Mouse (Mus musculus): ENCODE measurements at regions not wholly inside any gene's neighbourhood (a gene's known extent, or its start where the extent isn't known, plus 50 kb on each side); places are given as distances from the start of the nearest gene placed in this dataset.

GRCm38 (mm10) chr1:154116188-154116710 lies 84.7 kb upstream of the Zfp648 start:
- intact Hi-C loops (cut with DNase I): loop anchor here (5.0 kb wide), 2 partner anchors 39 to 84 kb away; no protein-coding TSS in a partner anchor

GRCm38 (mm10) chr1:154117346-154117687 lies 83.7 kb upstream of the Zfp648 start:
- intact Hi-C loops (cut with DNase I): loop anchor here (5.0 kb wide), 2 partner anchors 40 to 85 kb away; no protein-coding TSS in a partner anchor

GRCm38 (mm10) chr1:154117688-154118373 lies 83.2 kb upstream of the Zfp648 start:
- intact Hi-C loops (cut with DNase I): loop anchor here (2.0 to 5.0 kb wide), 3 partner anchors 41 to 223 kb away; no protein-coding TSS in a partner anchor

- intact Hi-C loops (cut with DNase I): loop anchor here (2.0 to 5.0 kb wide), 3 partner anchors 41 to 224 kb away; no protein-coding TSS in a partner anchor
These were observed 82.5 kb upstream of the Zfp648 start for GRCm38 (mm10) chr1:154118374-154119004.

DNA sequence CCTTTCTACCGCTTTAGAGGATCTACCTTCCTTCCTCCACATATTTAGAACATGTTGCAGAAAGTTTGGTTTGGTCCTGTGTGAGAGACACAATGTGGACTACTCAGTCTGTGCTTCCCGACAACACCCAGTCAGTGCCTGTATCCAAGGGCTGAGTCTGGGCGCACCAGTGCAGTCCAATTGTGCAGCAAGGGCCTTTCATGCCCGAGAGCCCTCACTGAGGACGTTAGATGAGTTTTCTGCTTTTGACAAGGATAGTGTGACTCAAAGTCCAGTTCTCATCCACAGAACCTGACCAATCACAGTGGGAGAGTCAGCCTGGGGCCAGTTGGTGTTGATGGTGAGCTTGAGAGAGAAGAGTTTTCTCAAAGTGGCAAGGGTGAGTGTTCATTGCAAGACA lies 81.4 kb upstream of the Zfp648 start:
- intact Hi-C loops (cut with DNase I): loop anchor here (2.0 to 5.0 kb wide), 4 partner anchors 42 to 225 kb away; no protein-coding TSS in a partner anchor

- intact Hi-C loops (cut with DNase I): loop anchor here (5.0 kb wide), 1 partner anchor 57 kb away; no protein-coding TSS in a partner anchor
These were observed 80.3 kb upstream of the Zfp648 start for GRCm38 (mm10) chr1:154120693-154121092.

GRCm38 (mm10) chr1:154124981-154125380 lies 76.0 kb upstream of the Zfp648 start:
- intact Hi-C loops (cut with DNase I): loop anchor here (5.0 kb wide), 1 partner anchor 52 kb away; no protein-coding TSS in a partner anchor

- intact Hi-C loops (cut with DNase I): no loop called here
These were observed 74.5 kb upstream of the Zfp648 start for GRCm38 (mm10) chr1:154126487-154126886.

DNA sequence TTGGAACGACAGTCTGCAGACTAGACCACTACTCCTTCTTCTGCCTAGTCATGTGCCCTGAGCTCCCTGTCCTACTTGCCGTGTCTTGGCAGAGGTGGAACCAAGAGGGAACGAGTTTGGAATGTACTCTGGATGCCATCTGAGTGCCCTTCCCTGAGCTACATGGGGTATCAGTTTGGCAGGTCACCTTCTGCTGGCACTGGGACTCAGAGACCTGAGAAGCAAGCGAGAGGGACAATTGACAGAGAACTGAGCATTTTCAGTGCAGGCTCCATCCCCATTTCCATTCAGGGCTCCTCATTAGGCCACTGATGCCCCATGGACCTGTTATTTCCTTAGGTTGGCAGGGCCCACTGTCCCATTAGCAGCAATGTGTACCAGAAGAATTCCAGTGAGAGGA lies 61.5 kb upstream of the Zfp648 start:
- intact Hi-C loops (cut with DNase I): no loop called here

- intact Hi-C loops (cut with DNase I): no loop called here
These were observed 57.3 kb upstream of the Zfp648 start for GRCm38 (mm10) chr1:154143691-154144090.

- intact Hi-C loops (cut with DNase I): no loop called here
These were observed 53.9 kb upstream of the Zfp648 start for GRCm38 (mm10) chr1:154147001-154147571.

DNA sequence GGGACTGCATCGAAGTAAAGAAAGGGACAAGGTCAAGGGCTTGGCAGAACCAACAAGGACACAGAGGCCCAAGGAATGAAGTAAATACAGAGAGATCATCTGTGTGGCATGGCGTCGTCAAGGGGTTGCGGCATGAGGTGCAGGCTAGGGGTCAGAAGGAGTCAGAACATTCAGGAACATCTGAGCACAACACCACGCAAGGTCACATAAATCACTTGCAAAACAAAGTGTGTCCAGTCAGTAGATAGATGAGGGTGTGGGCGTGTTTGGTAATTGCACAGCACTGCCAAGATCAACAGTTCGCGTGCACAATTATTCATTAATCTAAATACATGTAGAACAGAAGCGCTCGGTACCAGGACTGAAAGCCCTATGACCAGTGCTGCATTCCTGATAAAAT lies 52.0 kb upstream of the Zfp648 start:
- intact Hi-C loops (cut with DNase I): no loop called here

DNA sequence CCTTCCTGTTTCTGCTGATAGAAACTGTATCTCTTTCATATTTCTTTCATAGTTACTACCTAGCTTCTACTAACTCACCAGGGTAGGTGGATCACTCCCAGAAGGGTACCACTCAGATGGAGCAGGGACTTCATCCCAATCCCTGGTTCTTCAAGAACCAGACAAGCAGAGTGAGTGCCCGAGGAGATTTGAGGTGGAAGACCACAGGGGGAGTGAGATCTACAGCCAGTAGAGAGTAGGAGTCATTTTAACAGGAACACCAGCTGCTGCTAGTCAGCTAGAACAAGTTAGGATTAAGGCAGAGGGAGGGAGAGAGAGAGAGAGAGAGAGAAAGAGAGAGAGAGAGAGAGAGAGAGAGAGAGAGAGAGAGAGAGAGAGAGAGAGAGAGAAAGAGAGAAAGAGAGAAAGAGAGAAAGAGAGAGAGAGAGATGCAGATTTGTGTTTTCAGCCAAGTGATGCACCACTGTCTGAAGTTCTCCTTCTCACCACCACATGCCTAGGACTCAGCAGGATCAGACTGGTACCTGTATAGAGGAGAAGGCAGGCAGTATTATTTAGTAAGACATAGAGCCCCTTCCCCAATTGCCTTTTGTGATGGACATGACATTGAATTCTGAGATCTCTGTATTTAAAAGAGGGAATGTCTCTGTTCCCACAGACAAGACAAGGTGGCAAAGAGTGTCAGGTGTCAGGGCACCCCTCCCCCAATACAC lies 51.4 kb upstream of the Zfp648 start:
- intact Hi-C loops (cut with DNase I): no loop called here

DNA sequence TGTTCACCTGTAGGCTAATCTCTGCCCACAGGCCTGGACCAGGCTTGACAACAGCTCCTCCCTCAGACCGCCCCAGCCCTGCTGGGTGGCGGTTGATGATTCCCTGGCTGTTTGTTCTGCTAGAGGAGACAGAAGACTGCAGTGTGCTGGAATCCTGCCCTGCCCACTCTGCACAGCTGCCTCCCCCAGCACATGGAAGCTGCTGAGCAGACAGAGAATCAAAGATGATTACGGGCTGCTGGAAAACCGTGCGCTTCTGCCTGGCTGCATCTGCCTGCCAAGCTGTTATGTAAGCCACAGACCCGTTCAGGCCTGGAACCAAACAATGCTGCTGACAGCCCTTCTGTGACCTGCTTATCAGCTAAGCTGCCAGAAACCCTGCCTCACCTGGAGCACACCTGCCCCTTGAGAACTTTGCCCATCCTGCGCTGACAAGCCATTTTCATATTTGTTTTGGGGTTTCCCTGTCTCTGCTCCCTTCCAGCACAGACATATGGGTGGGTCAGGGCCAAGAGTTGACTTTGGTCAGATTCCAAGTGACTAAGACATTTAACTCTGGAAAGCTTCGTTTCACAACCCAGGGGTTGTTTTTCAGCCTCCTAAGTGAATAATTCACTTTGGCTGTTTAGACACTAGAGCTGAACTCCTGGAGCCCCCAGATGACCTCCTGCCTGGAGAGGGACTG lies 50.7 kb upstream of the Zfp648 start:
- intact Hi-C loops (cut with DNase I): no loop called here

All from adrenal gland (tissue).